Mouse (Mus musculus) spleen, postnatal 14 days (tissue): Measurements from ENCODE around the gene Bsph1.
"Not testable (repeated sequence)": the region's sequence is repeated elsewhere in the genome, so short reads cannot be mapped to it uniquely, and the experiment has no call there.

Experiments used
- DNase-seq, 2 experiments: peaks; one replicate each; pipeline ENCODE4 v3.0.0; 2021 to 2022; ENCODE audit warnings: low spot score in 2 of 2

Bsph1 gene

GRCm38 (mm10) chr7:13450541-13450940 lies at the start of gene Bsph1:
Gene Bsph1, plus strand, starts transcription at chr7:13450841.
- DNase-seq = not testable (repeated sequence)

- no peak for DNase-seq
Observed at GRCm38 (mm10) chr7:13511539-13511938, 60.9 kb downstream of the Bsph1 start.
